Mouse (Mus musculus) adrenal gland, adult (tissue): ENCODE measurements around the gene Tbc1d24.

Source experiments
- DNase-seq, 2 experiments: peaks; one replicate each; pipeline ENCODE4 v3.0.0; 2022 to 2023; ENCODE audit warnings: low spot score in 1 of 2; ENCODE audit not compliant: inconsistent age in 2 of 2

The Tbc1d24 gene

DNA sequence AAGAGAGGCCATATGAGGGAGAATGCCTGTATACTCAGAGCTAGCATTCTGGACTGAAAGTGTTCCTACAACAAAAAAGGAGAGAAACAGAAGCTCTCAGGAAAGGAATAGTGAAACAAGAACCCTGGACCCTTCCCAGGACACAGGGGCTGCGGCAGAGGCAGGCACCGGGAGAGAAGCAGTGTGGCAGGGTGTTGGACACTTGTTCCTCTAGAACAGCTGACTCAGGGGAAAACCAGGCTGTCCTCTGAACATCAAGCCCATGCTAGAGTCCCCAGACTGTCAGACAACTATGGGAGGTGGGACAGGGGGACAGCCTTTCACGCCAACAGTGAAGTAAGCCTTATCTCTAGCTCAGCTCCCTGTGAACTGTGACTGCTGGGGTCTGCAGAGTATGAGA, 5.2 kb upstream of the Tbc1d24 start:
- no peak for DNase-seq

DNA sequence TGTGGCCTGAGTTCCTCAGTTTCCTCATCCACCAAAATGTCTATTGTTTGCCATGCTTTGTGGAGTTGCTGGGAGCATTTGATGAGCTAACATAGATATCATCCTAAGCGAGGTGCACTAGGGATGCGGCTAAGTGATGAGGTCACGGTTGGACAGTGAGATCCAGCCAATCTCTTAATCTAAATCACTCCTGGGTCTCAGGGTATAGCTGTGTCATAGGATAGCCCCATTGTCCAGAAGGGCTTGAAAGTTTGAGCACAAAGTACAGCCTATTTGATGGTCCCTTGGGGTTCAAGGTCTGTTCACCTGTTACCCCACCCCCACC, 4.5 kb upstream of the Tbc1d24 start:
- DNase-seq: no peak

DNA sequence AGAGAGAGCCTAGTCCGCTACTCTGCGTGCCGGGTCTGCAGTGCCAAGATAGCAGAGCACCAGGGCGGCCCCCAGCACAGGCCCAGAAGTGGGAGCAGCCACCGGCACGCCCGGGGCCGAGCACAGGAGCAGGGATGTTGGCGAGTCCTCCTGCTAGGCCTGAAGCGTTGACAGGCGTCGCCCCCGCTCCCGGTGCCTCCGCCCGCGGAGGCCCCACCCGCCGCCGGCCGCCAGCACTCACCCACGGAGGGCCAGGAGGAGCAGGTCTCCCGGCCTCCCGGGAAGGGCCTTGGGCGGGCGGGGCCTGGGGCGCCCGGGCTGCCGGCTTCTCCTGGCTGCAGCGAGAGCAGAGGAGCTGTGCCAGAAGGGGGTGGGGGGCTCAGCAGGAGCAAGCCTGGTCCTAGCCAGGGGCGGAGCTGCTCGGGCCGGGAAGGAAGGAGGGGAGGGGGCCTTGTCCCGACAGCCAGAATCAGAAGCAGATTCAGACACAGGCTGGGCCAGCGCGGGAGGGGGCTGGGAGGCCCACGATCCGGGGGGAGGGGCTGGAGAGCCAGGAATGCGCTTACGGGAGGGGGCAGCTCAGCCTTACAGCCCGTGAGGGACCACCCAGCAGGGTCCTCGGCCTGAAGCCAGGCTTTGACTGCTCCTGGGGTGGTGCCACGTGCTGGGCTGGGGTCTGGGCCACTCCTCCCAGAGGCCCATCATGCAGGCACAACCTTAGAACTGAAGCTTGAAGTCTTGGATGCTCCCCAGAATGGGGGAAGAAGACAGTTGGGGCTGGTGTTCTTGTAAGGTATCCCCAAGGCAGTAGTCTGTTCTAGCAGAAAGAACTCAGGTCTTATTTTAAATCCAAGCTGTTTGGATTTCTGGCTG, 3.9 kb upstream of the Tbc1d24 start, which contains the start of gene Ntn3:
Ntn3 (minus strand) TSS at position 489 of the 873 bp plus-strand sequence.
- peak in 1 of 2 experiments; percentile 58 for DNase-seq

DNA sequence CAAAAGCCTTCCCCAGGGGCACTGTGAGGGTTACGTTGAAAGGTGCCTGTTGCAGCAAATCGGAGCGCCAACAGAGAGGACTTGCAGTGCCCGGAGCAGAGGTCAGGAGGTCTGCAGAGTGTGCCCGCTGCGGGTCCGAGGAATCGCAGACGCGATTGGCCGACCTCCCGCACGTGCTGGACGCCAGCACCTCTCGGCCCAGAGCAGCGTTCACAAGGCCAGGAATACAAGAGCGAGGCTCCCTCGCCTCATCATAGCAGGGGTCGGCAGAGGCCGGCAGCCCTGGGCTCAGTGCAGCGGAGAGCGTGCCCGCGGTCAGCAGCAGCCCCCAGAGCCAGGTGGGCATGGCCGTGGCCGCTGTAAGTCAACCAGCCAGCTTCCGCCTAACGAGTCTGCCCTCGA, 3.3 kb upstream of the Tbc1d24 start:
- DNase-seq: peak in 1 of 2 experiments; percentile 81

DNA sequence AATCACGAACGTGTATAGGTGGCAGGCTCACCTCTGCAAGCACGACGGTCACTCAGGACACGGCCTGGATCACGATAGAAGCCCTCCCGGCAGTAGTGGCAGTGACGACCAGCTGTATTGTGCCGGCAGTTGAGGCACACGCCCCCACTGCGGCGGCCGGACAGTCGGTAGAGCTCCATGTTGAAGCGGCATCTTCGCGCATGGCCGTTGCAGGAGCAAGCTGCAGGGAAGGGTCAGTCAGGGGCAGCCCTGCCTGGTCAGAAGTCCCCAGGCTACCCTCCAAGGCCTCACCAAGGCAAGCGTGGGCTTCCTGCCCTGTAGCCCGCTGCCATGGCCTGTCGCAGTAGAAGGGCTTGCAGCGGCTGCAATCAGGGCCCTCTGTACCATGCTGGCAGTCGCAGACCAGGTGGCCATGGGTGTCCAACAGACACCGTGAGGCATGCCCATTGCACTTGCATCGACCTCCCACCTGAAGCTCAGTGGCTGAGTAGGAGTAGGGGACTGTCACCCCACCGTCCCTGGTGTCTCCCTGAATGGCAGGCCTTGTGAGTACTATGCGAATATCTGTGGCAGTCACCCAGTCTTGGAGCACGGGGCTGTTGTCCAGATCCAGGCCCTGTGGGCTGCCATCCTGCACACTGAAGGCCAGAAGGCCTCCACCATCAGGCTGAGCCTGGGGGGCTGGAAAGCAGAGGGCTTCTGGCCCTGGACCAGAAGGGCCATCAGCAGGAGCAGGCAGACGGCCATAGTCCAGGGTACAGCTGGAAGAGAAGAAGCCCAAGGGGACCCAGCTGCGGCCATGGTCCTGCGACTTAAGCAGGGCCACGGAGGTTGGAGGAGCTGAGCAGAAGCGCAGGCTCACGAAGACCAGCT, 2.6 kb upstream of the Tbc1d24 start:
- DNase-seq: peak in 1 of 2 experiments; percentile 27

DNA sequence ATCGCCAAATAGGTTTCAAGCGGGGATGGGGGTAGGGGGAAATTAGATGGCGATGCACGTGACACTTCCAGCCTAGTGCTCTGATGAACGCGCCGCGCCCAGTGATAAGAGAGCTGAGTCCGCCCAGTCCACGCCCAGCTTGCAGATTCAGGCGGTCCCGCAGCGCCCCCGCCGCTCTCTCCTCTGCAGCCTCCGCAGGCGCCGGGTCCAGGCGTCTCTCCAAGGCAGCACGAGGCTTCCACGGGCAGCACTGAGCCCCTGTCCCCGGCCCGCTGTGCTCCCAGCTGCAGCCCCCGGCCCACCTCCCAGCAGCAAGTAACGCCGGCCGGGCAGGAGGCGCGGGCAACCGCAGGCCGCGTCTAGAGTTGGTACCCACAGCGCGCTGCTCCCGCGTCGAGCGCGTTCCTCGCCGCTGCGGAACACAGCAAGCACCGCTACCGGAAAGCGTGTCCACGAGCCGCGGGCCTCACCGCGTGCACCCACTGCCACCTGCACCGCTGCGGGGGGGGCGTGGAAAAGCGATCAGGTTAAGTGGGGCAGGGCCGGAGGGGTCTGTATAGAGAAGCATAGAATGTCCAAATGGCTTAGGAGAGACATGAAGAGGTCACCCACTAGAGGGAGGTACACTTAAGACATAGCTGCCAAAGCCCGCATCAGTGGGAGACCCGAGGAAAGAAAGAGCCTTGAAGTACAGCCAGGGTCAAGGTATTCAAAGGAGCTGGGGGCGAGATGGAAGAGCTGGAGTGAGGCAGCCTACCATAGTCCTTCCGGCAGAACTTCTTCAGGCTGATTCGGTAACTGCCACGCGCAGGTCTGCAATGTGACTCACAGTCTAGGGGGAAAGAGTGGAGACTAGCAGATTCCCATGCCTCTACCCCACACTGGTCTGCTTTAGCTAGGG, 1.3 kb upstream of the Tbc1d24 start:
- peak; percentile 72 to 83 for DNase-seq

DNA sequence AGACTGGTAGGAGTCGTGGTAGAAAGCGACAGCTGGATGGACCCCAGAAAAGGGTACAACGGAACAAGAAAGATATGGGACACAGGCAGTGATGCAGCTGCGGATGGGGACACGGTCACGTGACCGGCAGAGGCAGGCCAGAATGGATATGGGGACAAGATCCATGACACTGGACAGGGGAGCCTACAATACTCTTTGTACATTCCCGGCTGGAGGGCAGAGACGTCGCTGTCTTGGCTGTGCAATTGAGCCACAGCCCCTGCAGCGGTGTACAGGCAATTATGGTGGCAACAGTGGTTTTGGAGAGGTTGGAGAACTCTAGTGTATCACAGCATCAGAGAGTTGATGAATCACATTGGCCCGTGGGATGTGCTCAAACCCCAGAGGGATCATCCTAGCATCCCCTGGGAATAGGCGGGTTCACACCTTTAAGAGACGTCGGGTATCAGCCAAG, 573 bp upstream of the Tbc1d24 start:
- no peak for DNase-seq

DNA sequence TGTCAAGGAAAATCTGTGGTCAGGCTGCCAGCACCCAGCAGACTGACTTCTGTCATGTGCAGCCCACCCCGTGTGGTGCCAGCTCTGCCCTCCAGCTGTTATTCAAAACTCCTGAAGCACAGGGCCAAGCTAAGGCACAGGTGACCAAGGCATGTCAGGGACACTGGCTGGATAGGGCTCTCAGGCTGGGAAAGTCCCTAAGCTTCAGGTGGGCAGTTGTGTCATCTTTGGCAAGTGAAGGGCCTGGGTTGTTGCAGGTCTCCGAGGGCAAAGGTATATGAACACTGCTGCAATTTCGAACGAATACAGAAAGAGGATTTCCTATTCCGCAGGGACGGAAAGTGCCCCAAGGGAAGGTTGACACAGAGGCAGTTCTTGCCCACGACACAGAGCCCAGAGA, 516 bp downstream of the Tbc1d24 start:
- DNase-seq: peak; percentile 39 to 78

DNA sequence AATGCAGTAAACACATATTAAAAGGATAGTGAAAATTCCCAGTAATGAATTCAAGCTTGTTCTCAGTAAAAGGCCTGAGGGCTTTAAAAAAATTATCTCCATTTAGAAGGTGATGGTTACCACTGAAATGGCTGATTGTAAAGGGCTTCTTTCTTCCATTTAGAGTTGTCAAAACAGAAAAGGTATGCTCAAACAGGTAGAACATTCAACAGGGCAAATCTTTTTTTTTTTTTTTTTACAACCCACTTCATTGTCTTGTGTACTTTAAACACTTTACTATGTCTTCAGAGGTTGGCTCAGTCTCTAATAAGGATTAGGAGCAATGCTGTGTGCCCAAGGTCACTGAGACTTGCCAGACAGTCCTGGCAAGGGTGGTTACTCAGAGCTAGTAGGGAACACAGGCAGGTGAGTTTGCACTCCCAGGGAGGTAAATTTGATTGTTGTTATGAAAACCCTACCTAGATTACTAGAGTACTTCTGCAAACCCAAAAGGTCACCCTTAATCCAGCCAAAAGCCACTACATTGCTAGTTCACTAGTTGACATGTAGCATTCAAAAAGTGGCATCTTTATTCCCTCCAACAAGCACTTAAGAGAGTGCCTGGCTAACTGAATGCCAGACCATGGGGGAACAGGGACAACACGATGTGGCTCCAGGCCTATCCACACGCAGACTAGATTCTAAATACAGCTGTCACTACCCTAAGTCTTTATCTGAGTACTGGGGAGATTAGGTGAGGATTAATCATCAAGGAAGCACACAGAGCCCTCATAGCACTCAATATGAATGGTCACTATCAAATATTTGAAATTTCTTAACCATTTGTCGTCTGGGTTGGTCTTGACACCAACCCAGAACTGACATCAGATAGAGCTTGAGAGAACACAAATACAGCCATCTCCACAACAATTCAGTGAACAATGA, 1.5 kb downstream of the Tbc1d24 start:
- peak in 1 of 2 experiments; percentile 75 for DNase-seq

DNA sequence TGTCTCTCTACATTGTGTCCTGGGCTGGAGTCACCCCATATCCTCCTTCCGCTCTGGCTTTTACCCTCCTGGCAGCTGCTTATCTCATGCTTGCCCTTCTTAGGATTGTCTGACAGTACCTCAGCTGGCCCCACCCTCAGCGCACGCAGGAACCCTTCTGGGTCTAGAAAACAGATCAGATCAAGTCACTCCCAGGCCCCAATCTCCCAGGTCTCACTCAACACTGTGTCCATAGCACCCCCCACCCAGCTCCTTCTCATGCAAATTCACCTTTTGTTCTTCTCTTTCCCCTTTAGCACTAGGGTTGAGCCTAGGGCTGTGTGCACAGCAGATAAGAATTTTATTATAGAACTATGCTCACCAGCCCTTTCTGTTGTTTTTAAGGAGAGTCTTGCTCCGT, 2.3 kb downstream of the Tbc1d24 start:
- peak in 1 of 2 experiments; percentile 40 for DNase-seq

DNA sequence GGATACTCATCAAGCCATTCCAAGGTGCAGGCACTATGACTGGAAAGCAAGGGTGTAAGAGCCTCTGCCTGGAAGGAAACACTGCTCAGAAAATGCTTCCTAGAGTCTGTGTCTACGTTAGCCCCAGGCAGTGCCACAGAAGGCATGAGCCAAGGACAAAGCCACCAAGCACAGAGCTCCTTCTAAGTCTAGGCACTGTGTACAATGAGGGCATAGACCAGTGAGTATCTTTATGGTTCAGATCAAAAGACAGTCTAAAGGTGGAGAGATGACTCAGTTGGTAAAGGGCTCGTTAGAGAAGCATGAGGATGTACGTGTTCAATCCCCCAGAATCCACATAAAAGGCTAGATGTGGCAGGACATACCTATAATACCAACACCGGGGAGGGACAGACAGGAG, 4.3 kb downstream of the Tbc1d24 start:
- DNase-seq: no peak

DNA sequence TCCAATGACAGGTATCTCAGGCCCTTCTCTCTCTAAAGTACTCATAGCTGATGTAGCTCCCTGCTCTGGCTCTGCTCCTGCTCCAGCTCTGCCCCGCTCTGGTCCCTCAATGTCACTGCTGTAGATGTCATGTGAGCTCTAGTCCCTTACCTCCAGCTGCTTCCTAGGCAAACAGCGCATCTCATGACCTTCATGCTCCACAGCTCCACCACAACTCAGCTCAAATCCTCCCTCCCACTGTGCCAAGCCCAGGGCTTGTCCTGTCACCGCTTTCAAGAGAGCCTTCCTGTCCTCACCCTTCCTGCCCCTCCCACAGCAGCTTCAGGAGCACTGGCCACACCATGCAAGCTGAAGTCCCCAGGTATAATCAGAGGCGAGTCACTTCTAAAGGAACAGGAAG, 5.6 kb downstream of the Tbc1d24 start:
- DNase-seq: peak in 1 of 2 experiments; percentile 48

DNA sequence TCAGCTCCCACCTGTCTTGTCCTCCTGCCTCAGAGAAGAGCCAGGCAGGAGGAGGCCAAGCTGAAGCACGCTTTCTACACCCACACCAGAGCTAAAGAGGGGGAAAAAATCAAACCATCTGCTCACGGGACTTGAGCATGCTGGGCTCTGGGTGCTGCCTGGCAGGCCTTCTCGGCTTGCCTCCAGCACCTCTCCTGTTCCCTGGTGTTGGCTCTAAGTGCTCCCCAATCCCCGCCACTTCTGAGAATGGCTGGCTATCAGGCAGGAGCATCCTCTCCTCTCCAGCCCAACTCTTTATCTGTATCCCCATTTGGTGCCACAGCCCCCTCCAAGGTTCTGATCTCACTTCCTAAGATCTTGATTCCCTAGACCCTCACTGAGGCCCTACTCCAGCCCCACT, 6.1 kb downstream of the Tbc1d24 start:
- no peak for DNase-seq

DNA sequence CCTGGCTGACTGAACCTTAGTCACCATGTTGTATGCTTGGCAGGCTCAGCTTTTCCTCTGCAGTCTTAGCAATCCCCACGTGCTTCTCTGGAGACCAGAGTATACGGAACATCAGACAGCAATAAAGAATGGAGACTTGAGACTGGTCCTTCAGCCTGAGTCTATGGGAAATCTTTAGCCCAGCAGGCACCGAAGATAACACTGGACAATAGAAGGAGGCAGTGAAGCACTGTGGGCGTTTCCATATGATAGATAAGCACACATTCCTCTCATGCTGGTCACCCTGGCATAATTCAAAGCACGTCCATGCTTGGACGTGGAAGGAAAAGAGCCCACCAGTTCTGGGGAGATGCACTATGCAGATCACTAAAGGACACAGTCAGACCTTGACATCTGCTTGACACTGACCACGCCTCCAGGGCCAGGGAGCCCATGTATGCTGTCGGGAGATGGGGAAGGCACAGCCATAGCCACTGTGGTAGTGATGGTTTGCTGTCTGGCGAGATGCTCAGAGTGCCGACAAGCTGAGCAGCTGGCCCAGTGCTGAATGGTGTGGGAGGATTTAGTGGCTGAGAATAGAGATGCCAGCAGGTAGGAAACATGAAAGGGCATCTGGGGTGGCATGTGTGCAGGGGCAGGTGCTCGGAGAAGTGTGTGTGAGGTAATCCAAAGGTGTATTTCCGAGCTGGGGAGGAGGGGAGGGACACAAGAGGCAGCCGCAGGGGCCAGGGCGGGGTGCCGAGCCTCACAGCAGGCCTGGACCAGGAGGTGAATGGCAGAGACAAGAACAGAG, 8.1 kb downstream of the Tbc1d24 start:
- no peak for DNase-seq

DNA sequence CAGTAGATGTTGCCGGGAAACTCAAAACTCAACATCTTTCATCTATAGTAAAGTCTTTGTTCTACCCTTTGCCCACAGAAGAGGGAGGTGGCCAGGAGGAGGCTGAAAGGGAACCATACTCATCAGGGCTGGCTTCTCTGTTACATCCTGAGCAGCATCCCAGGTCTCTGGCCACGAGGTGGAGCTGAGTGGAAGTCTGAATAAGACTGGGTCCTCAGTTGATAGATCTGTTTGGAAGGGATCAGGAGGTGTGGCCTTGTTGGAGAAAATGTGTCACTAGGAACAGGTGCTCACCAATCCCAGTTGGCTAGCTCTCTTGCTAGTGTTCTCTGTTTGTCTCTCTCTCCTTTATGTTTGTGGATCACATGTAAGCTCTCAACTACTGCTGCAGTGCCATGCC, 10.0 kb downstream of the Tbc1d24 start:
- no peak for DNase-seq

DNA sequence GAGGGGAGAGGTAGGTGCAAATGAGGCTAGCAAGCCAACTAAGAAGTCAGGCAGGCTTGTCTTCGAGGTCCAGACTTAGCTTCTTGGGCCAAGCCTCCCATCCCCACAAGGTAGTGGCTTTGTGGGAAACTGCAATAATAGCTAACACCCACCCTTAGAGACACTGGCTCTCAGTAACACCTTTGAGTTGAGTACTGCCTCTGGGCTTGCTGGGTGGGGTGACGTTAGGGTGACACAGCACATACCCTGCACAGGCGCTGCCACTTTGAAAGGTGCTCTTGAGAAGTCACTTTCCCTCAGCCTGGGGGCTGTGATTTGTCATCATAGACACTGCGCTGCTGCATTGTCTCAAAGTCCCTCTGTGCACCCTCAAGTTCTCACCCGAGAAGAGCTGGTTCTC, 11.6 kb downstream of the Tbc1d24 start:
- no peak for DNase-seq

DNA sequence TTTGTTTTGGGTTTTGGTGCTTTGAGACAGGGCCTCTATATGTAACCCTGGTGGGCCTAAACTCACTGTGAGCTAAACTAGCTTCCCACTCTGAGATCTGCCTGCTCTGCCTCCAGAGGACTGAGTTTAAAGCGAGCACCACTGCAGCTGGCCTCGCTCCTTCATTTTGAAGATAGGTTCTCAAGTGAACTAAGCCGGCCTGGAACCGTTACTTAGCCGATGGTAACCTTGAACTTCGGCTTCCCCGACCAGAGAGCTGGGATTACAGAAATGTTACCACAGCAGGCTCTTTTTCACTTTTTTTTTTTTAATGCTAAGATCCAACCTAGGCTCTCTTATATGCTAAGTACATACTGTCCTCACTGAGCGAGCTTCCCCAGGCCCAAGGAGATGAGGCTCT, 12.1 kb downstream of the Tbc1d24 start:
- peak; percentile 31 to 78 for DNase-seq

DNA sequence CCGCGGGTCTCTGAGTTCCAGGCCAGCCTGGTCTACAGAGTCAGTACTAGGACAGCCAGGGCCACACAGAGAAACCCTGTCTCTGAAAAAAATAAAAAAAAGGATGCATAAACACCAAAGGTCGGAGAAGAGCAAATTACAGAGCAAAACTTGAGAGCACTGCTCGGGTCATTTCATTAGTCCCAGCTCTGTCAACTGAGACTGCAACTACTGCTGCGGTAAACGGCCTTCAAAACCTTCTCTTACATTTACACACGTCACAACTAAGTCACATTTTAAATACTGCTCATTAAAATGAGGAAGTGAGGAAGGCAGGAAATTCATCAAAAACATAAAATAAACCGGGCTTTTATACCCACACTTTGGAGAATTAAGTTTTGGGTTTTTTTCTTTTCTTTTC, 12.5 kb downstream of the Tbc1d24 start:
- no peak for DNase-seq

DNA sequence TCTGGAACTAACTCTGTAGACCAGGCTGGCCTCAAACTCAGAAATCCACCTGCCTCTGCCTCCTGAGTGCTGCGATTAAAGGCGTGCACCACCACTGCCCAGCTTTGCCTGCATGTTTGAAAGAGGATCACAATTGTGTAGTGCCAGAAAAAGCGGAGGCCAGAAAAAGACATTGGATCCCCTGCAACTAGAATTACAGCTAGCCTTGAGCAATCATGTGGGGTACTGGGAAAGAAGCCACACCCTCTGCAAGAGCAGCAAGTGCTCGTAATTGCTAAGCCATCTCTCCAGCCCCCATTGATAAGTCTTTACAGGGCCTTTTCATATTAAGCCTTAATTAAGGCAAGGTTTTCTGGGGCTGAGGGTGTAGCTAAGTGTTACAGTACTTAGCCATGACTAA, 13.9 kb downstream of the Tbc1d24 start:
- DNase-seq: peak in 1 of 2 experiments; percentile 40
